Mouse (Mus musculus) lung, embryonic 14.5 days (tissue): ENCODE measurements around the gene Taf5l. TPM values are rescaled to one million over a fixed set of nuclear protein-coding genes. Genes with fewer than 3 reads are reported as not detected.

Experiments
- ATAC-seq: fragments of 200-750 bp; cut with Nextera tagmentation; 2 replicates; pipeline ENCODE4 v1.8.0; 2017; ENCODE audit warnings: mild to moderate bottlenecking, moderate TSS enrichment, moderate library complexity; ENCODE audit not compliant: insufficient read depth
- DNase-seq: peaks from one replicate; pipeline ENCODE4 v3.0.0-alpha.2; 2015
- H3K27ac ChIP-seq: fragments of 300-500 bp; sonication (generic); 2 replicates; pipeline ENCODE4 v1.5.1; 2014; ENCODE audit warnings: low read depth, mild to moderate bottlenecking, moderate library complexity
- H3K27me3 ChIP-seq: fragments of 300-500 bp; sonication (generic); 2 replicates; pipeline ENCODE4 v1.6.1; 2014; ENCODE audit warnings: low read length, control low read depth; ENCODE audit not compliant: insufficient read depth
- H3K36me3 ChIP-seq: fragments of 300-500 bp; sonication (generic); 2 replicates; pipeline ENCODE4 v1.6.1; 2014; ENCODE audit warnings: control low read depth; ENCODE audit not compliant: insufficient read depth
- H3K4me1 ChIP-seq: fragments of 300-500 bp; sonication (generic); 2 replicates; pipeline ENCODE4 v1.6.1; 2014; ENCODE audit warnings: antibody characterized with exemption, control low read depth; ENCODE audit not compliant: insufficient read depth
- H3K4me2 ChIP-seq: fragments of 300-500 bp; sonication (generic); 2 replicates; pipeline ENCODE4 v1.6.1; 2014; ENCODE audit warnings: mild to moderate bottlenecking
- H3K4me3 ChIP-seq: fragments of 300-500 bp; sonication (generic); 2 replicates; pipeline ENCODE4 v1.5.1; 2014; ENCODE audit warnings: low read depth, low read length
- H3K9ac ChIP-seq: fragments of 300-500 bp; sonication (generic); 2 replicates; pipeline ENCODE4 v1.6.1; 2014
- H3K9me3 ChIP-seq: fragments of 300-500 bp; sonication (generic); 2 replicates; pipeline ENCODE4 v1.6.1; 2016; ENCODE audit warnings: low read depth, low read length, control low read depth
- CTCF ChIP-seq: IDR thresholded peaks from 2 replicates; pipeline ENCODE4 v1.5.1; 2016; ENCODE audit warnings: antibody characterized with exemption, low read depth
- whole genome bisulfite sequencing: fragments of 180-500 bp; shearing (Covaris S2); extraction: QIAGEN DNeasy Blood & Tissue Kit; methylation state at CpG from one replicate; pipeline ENCODE4 v1.1.7; 2014; 5-methylcytosine and 5-hydroxymethylcytosine counted together
- polyA plus RNA-seq: library from polyadenylated mRNA; unstranded; fragments of >200 nt; fragmentation: Nextera tagmentation; extraction: Ambion mirVana; gene quantifications from 2 replicates; pipeline ENCODE4 v1.2.1, GENCODE M21; 2014

Taf5l gene
- polyA plus RNA-seq, 1 experiment from 2014 or later = 51.6 TPM

- H3K4me2 ChIP-seq = no peak overlapping the region
- DNase-seq (peak; percentile 28), ATAC-seq (no peak)
- no peak overlapping the region for H3K4me3 ChIP-seq
- H3K9ac ChIP-seq = no peak overlapping the region
- no peaks in the 10 kb centered on the region for H3K9me3 ChIP-seq
- no peaks in the 10 kb centered on the region for H3K27me3 ChIP-seq
- WGBS = 80% methylated on average over 8 of the region's 8 CpGs
- peaks cover 24% of the 10 kb centered on the region for H3K36me3 ChIP-seq
- no peaks in the 10 kb centered on the region for H3K4me1 ChIP-seq
- 0 out of 2 replicates have a peak, but pooled peaks have one; percentile 14 for TF ChIP-seq CTCF
- H3K27ac ChIP-seq = no peak overlapping the region
Observed at GRCm38 (mm10) chr8:123992587-123992986, 28.6 kb downstream of the Taf5l start.

DNA sequence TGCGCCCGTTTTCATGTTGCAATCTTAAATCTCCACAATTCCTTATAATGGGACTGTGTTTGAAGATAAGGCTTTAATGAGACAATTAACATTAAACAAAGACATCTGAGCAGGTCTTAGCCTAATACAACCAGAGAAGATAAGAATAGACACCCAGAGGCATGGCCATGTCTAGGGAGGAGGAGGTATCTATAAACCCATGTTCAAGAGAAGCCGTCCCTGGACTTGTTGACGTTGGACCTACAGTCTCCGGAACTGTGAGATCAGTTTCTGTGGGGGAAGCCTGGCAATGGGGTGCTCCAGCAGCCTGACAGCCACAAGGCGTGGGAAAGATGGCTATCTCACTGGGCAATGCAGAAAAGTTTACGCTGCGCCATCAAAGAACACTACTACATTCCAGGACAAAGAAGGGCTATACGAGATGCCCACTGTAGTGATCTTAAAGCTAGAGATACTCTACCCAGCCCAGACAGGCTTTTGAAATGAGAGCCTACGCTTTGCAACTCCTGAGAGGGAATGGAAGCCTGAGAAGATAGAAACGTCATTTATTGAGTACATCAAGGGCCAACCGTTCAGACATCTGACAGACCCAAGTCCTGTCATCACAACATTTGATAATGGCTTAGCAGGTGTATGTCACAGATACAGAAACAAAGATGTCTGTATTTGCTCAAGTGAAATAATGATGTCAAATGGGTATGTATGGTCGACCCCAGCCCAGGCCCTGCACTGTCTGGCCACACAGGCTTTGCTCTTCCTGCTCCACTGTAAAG, 30.7 kb downstream of the Taf5l start:
- ATAC-seq = no peak
- Histone ChIP-seq H3K4me1 (no peaks in the 10 kb centered on the region), H3K27me3 (no peaks in the 10 kb centered on the region), H3K4me2 (no peak overlapping the region), H3K9me3 (no peaks in the 10 kb centered on the region), H3K9ac (no peak overlapping the region), H3K27ac (no peak overlapping the region), H3K36me3 (0 out of 2 replicates have a peak, but pooled peaks cover 7% of the 10 kb centered on the region), H3K4me3 (no peak overlapping the region)
- no peak for DNase-seq
- TF ChIP-seq CTCF = no peak
- 75% methylated on average over 13 of the region's 13 CpGs for WGBS

- no peaks in the 10 kb centered on the region for H3K9me3 ChIP-seq
- H3K9ac ChIP-seq = no peak overlapping the region
- H3K4me3 ChIP-seq = no peak overlapping the region
- H3K36me3 ChIP-seq = 0 out of 2 replicates have a peak, but pooled peaks cover 5% of the 10 kb centered on the region
- DNase-seq (no peak), ATAC-seq (no peak)
- no peaks in the 10 kb centered on the region for H3K27me3 ChIP-seq
- H3K4me2 ChIP-seq = peak overlapping the region; percentile 31; the same call in 1 of the 2 replicates
- H3K4me1 ChIP-seq = no peaks in the 10 kb centered on the region
- 44% methylated on average over 7 of the region's 7 CpGs for WGBS
- peak overlapping the region; percentile 72 for H3K27ac ChIP-seq
- no peak for TF ChIP-seq CTCF
Observed at GRCm38 (mm10) chr8:123989128-123989527, 32.1 kb downstream of the Taf5l start.

GRCm38 (mm10) chr8:123988605-123989038, 32.6 kb downstream of the Taf5l start:
- Histone ChIP-seq H3K36me3 (0 out of 2 replicates have a peak, but pooled peaks cover under 1% of the 10 kb centered on the region), H3K9me3 (no peaks in the 10 kb centered on the region), H3K4me3 (no peak overlapping the region), H3K27me3 (no peaks in the 10 kb centered on the region), H3K27ac (peak overlapping the region; percentile 72), H3K4me2 (peak overlapping the region; percentile 31; the same call in 1 of the 2 replicates), H3K9ac (no peak overlapping the region), H3K4me1 (no peaks in the 10 kb centered on the region)
- no peak for TF ChIP-seq CTCF
- 38% methylated on average over 6 of the region's 6 CpGs for WGBS
- DNase-seq (peak; percentile 17), ATAC-seq (no peak)

- H3K27ac ChIP-seq = peak within 1 kb of the TSS; percentile 93
- ATAC-seq (peak; percentile 96), DNase-seq (peak; percentile 94)
- H3K4me1 ChIP-seq = peaks cover 5% of the 10 kb centered on the region
- H3K36me3 ChIP-seq = no peaks in the 10 kb centered on the region
- H3K4me2 ChIP-seq = peak within 1 kb of the TSS; percentile 93
- H3K9ac ChIP-seq = peak within 1 kb of the TSS; percentile 83
- H3K4me3 ChIP-seq = peak within 1 kb of the TSS; percentile 81
- no peak for TF ChIP-seq CTCF
- H3K9me3 ChIP-seq = no peaks in the 10 kb centered on the region
- H3K27me3 ChIP-seq = no peaks in the 10 kb centered on the region
- WGBS = under 1% methylated on average over 55 of the region's 56 CpGs
Observed at GRCm38 (mm10) chr8:123982826-123983400, 38.3 kb downstream of the Taf5l start, which contains the start of gene Abcb10. Abcb10 (minus strand) TSS chr8:123983122.

GRCm38 (mm10) chr8:123982291-123982793, 38.9 kb downstream of the Taf5l start:
- under 1% methylated on average over 45 of the region's 48 CpGs for WGBS
- TF ChIP-seq CTCF = no peak
- DNase-seq = peak; percentile 25
- Histone ChIP-seq H3K36me3 (no peaks in the 10 kb centered on the region), H3K4me1 (peaks cover 5% of the 10 kb centered on the region), H3K27ac (peak overlapping the region; percentile 93), H3K9me3 (no peaks in the 10 kb centered on the region), H3K27me3 (no peaks in the 10 kb centered on the region), H3K4me3 (peak overlapping the region; percentile 81), H3K4me2 (peak overlapping the region; percentile 93), H3K9ac (peak overlapping the region; percentile 83)
- no peak for ATAC-seq

GRCm38 (mm10) chr8:123981674-123982073, 39.5 kb downstream of the Taf5l start:
- Histone ChIP-seq H3K27ac (no peak overlapping the region), H3K9me3 (no peaks in the 10 kb centered on the region), H3K4me1 (peaks cover 5% of the 10 kb centered on the region), H3K27me3 (no peaks in the 10 kb centered on the region), H3K4me2 (peak overlapping the region; percentile 93), H3K36me3 (no peaks in the 10 kb centered on the region), H3K4me3 (peak overlapping the region; percentile 81), H3K9ac (peak overlapping the region; percentile 44; the same call in 1 of the 2 replicates)
- 40% methylated on average over 4 of the region's 4 CpGs for WGBS
- DNase-seq = peak; percentile 16
- ATAC-seq = no peak
- TF ChIP-seq CTCF = no peak
